Mouse (Mus musculus) kidney, embryonic 15.5 days (tissue): ENCODE data around the gene Cebpe. TPM values are rescaled to one million over a fixed set of nuclear protein-coding genes. Genes with fewer than 3 reads are reported as not detected.

Experiments
- ATAC-seq: fragments of 200-750 bp; cut with Nextera tagmentation; replicated peaks from 2 replicates; pipeline ENCODE4 v1.8.0; 2017; ENCODE audit warnings: moderate TSS enrichment; ENCODE audit not compliant: low FRiP score
- H3K27ac ChIP-seq: fragments of 300-500 bp; sonication (generic); 2 replicates; pipeline ENCODE4 v1.5.1; 2015; ENCODE audit warnings: mild to moderate bottlenecking, inconsistent platforms
- H3K27me3 ChIP-seq: fragments of 300-500 bp; sonication (generic); 2 replicates; pipeline ENCODE4 v1.6.1; 2015; ENCODE audit warnings: inconsistent platforms
- H3K36me3 ChIP-seq: fragments of 300-500 bp; sonication (generic); 2 replicates; pipeline ENCODE4 v1.6.1; 2015; ENCODE audit warnings: inconsistent platforms
- H3K4me1 ChIP-seq: fragments of 300-500 bp; sonication (generic); 2 replicates; pipeline ENCODE4 v1.6.1; 2015; ENCODE audit warnings: inconsistent platforms
- H3K4me2 ChIP-seq: fragments of 300-500 bp; sonication (generic); 2 replicates; pipeline ENCODE4 v1.6.1; 2015; ENCODE audit warnings: moderate library complexity, mild to moderate bottlenecking, inconsistent platforms
- H3K4me3 ChIP-seq: fragments of 300-500 bp; sonication (generic); replicated peaks from 2 replicates; pipeline ENCODE4 v1.5.1; 2015; ENCODE audit warnings: mild to moderate bottlenecking, inconsistent platforms
- H3K9ac ChIP-seq: fragments of 300-500 bp; sonication (generic); 2 replicates; pipeline ENCODE4 v1.6.1; 2015; ENCODE audit warnings: mild to moderate bottlenecking, inconsistent platforms
- H3K9me3 ChIP-seq: fragments of 300-500 bp; sonication (generic); replicated peaks from 2 replicates; pipeline ENCODE4 v1.6.1; 2016; ENCODE audit warnings: inconsistent platforms
- WGBS: fragments of 180-500 bp; shearing (Covaris S2); methylation state at CpG from one replicate; pipeline ENCODE4 v1.1.7; 2015; ENCODE audit warnings: mixed read lengths; 5-methylcytosine and 5-hydroxymethylcytosine counted together
- polyA plus RNA-seq: library from polyadenylated mRNA; unstranded; fragments of >200 nt; fragmentation: Nextera tagmentation; extraction: Ambion mirVana; gene quantifications from 2 replicates; pipeline ENCODE4 v1.2.1, GENCODE M21; 2015

Gene Cebpe
- polyA plus RNA-seq, 1 experiment from 2014 or later, result 0.21 TPM

- Histone ChIP-seq H3K4me1 (peaks cover 3% of the 10 kb centered on the region), H3K4me3 (no peak overlapping the region), H3K9ac (no peak overlapping the region), H3K27me3 (0 out of 2 replicates have a peak, but pooled peaks cover under 1% of the 10 kb centered on the region), H3K36me3 (no peaks in the 10 kb centered on the region), H3K9me3 (no peaks in the 10 kb centered on the region), H3K27ac (no peak overlapping the region), H3K4me2 (no peak overlapping the region)
- WGBS, result 90% methylated on average over 11 of the region's 11 CpGs
- no peak for ATAC-seq
Measured at GRCm38 (mm10) chr14:54720041-54720440, 8.1 kb upstream of the Cebpe start.

- Histone ChIP-seq H3K9ac (no peak overlapping the region), H3K9me3 (no peaks in the 10 kb centered on the region), H3K27ac (peak overlapping the region; percentile 15; the same call in 1 of the 2 replicates), H3K4me2 (0 out of 2 replicates have a peak overlapping the region, but pooled peaks have one; percentile 70), H3K4me1 (peaks cover 18% of the 10 kb centered on the region), H3K36me3 (no peaks in the 10 kb centered on the region), H3K4me3 (no peak overlapping the region), H3K27me3 (0 out of 2 replicates have a peak, but pooled peaks cover 4% of the 10 kb centered on the region)
- ATAC-seq, result no peak
- WGBS, result 75% methylated on average over 1 of the region's 1 CpGs
Measured at GRCm38 (mm10) chr14:54715402-54715801, 3.4 kb upstream of the Cebpe start.

GRCm38 (mm10) chr14:54714617-54715081 is 2.7 kb upstream of the Cebpe start:
- Histone ChIP-seq H3K9ac (peak overlapping the region; percentile 29; the same call in 1 of the 2 replicates), H3K9me3 (no peaks in the 10 kb centered on the region), H3K36me3 (no peaks in the 10 kb centered on the region), H3K4me1 (peaks cover 18% of the 10 kb centered on the region), H3K27ac (peak overlapping the region; percentile 15; the same call in 1 of the 2 replicates), H3K27me3 (0 out of 2 replicates have a peak, but pooled peaks cover 4% of the 10 kb centered on the region), H3K4me2 (peak overlapping the region; percentile 70), H3K4me3 (peak overlapping the region; percentile 39)
- peak; percentile 46; the same call in 1 of the 2 replicates for ATAC-seq
- 4% methylated on average over 15 of the region's 15 CpGs for WGBS

- Histone ChIP-seq H3K4me3 (peak overlapping the region; percentile 39), H3K4me1 (peaks cover 18% of the 10 kb centered on the region), H3K27ac (0 out of 2 replicates have a peak overlapping the region, but pooled peaks have one; percentile 15), H3K27me3 (0 out of 2 replicates have a peak, but pooled peaks cover 4% of the 10 kb centered on the region), H3K36me3 (no peaks in the 10 kb centered on the region), H3K4me2 (peak overlapping the region; percentile 70), H3K9ac (peak overlapping the region; percentile 29; the same call in 1 of the 2 replicates), H3K9me3 (no peaks in the 10 kb centered on the region)
- 1% methylated on average over 13 of the region's 13 CpGs for WGBS
- peak; percentile 37; the same call in 1 of the 2 replicates for ATAC-seq
Measured at GRCm38 (mm10) chr14:54714121-54714520, 2.1 kb upstream of the Cebpe start.

- H3K4me2 ChIP-seq, result no peak overlapping the region
- no peak overlapping the region for H3K27ac ChIP-seq
- H3K9ac ChIP-seq, result no peak overlapping the region
- H3K36me3 ChIP-seq, result no peaks in the 10 kb centered on the region
- 54% methylated on average over 8 of the region's 8 CpGs for WGBS
- H3K4me3 ChIP-seq, result no peak overlapping the region
- ATAC-seq, result no peak
- peaks cover 18% of the 10 kb centered on the region for H3K4me1 ChIP-seq
- H3K9me3 ChIP-seq, result no peaks in the 10 kb centered on the region
- H3K27me3 ChIP-seq, result peaks cover 7% of the 10 kb centered on the region; the same call in 1 of the 2 replicates
Measured at GRCm38 (mm10) chr14:54712861-54713260, 887 bp upstream of the Cebpe start.

GRCm38 (mm10) chr14:54709054-54709453 is 2.9 kb downstream of the Cebpe start:
- H3K9ac ChIP-seq, result no peak overlapping the region
- 84% methylated on average over 9 of the region's 9 CpGs for WGBS
- peaks cover 4% of the 10 kb centered on the region; the same call in 1 of the 2 replicates for H3K27me3 ChIP-seq
- H3K36me3 ChIP-seq, result no peaks in the 10 kb centered on the region
- peaks cover 14% of the 10 kb centered on the region for H3K4me1 ChIP-seq
- no peaks in the 10 kb centered on the region for H3K9me3 ChIP-seq
- no peak overlapping the region for H3K4me2 ChIP-seq
- no peak for ATAC-seq
- no peak overlapping the region for H3K27ac ChIP-seq
- H3K4me3 ChIP-seq, result no peak overlapping the region

GRCm38 (mm10) chr14:54706589-54707320 is 5.2 kb downstream of the Cebpe start:
- no peak overlapping the region for H3K4me3 ChIP-seq
- H3K27ac ChIP-seq, result no peak overlapping the region
- peaks cover 24% of the 10 kb centered on the region for H3K27me3 ChIP-seq
- H3K36me3 ChIP-seq, result no peaks in the 10 kb centered on the region
- H3K9me3 ChIP-seq, result no peaks in the 10 kb centered on the region
- no peak overlapping the region for H3K9ac ChIP-seq
- WGBS, result 51% methylated on average over 17 of the region's 17 CpGs
- peaks cover 10% of the 10 kb centered on the region; the same call in 1 of the 2 replicates for H3K4me1 ChIP-seq
- no peak overlapping the region for H3K4me2 ChIP-seq
- ATAC-seq, result 0 out of 2 replicates have a peak, but pooled peaks have one; percentile 42

- ATAC-seq, result no peak; the same call in 1 of the 2 replicates
- no peak overlapping the region for H3K4me3 ChIP-seq
- H3K4me1 ChIP-seq, result peaks cover 10% of the 10 kb centered on the region; the same call in 1 of the 2 replicates
- no peak overlapping the region for H3K4me2 ChIP-seq
- H3K27ac ChIP-seq, result no peak overlapping the region
- H3K9me3 ChIP-seq, result no peaks in the 10 kb centered on the region
- H3K27me3 ChIP-seq, result peaks cover 28% of the 10 kb centered on the region
- WGBS, result 61% methylated on average over 5 of the region's 5 CpGs
- no peaks in the 10 kb centered on the region for H3K36me3 ChIP-seq
- no peak overlapping the region for H3K9ac ChIP-seq
Measured at GRCm38 (mm10) chr14:54705844-54706243, 6.1 kb downstream of the Cebpe start.

- Histone ChIP-seq H3K9ac (no peak overlapping the region), H3K4me2 (peak overlapping the region; percentile 16; the same call in 1 of the 2 replicates), H3K27ac (no peak overlapping the region), H3K27me3 (peaks cover 28% of the 10 kb centered on the region), H3K4me3 (no peak overlapping the region), H3K36me3 (no peaks in the 10 kb centered on the region), H3K9me3 (no peaks in the 10 kb centered on the region), H3K4me1 (peaks cover 10% of the 10 kb centered on the region; the same call in 1 of the 2 replicates)
- no peak for ATAC-seq
- 54% methylated on average over 10 of the region's 10 CpGs for WGBS
Measured at GRCm38 (mm10) chr14:54703207-54703606, 8.8 kb downstream of the Cebpe start.

GRCm38 (mm10) chr14:54701298-54701697 is 10.7 kb downstream of the Cebpe start:
- ATAC-seq, result 0 out of 2 replicates have a peak, but pooled peaks have one; percentile 46
- no peak overlapping the region for H3K4me2 ChIP-seq
- H3K4me1 ChIP-seq, result 0 out of 2 replicates have a peak, but pooled peaks cover 3% of the 10 kb centered on the region
- no peak overlapping the region for H3K4me3 ChIP-seq
- peaks cover 25% of the 10 kb centered on the region for H3K27me3 ChIP-seq
- WGBS, result 8% methylated on average over 6 of the region's 6 CpGs
- no peak overlapping the region for H3K27ac ChIP-seq
- H3K9me3 ChIP-seq, result no peaks in the 10 kb centered on the region
- no peaks in the 10 kb centered on the region for H3K36me3 ChIP-seq
- H3K9ac ChIP-seq, result no peak overlapping the region

- Histone ChIP-seq H3K9ac (no peak overlapping the region), H3K4me1 (0 out of 2 replicates have a peak, but pooled peaks cover 3% of the 10 kb centered on the region), H3K27ac (no peak overlapping the region), H3K9me3 (no peaks in the 10 kb centered on the region), H3K4me3 (no peak overlapping the region), H3K36me3 (no peaks in the 10 kb centered on the region), H3K4me2 (no peak overlapping the region), H3K27me3 (peaks cover 25% of the 10 kb centered on the region)
- ATAC-seq, result no peak
- WGBS, result 35% methylated on average over 3 of the region's 3 CpGs
Measured at GRCm38 (mm10) chr14:54699586-54699985, 12.4 kb downstream of the Cebpe start.

- H3K4me2 ChIP-seq, result no peak within 1 kb of the TSS
- H3K9ac ChIP-seq, result no peak within 1 kb of the TSS
- peaks cover 5% of the 10 kb centered on the region for H3K36me3 ChIP-seq
- ATAC-seq, result no peak
- H3K9me3 ChIP-seq, result no peaks in the 10 kb centered on the region
- H3K27me3 ChIP-seq, result peaks cover 23% of the 10 kb centered on the region
- no peak within 1 kb of the TSS for H3K27ac ChIP-seq
- WGBS, result 86% methylated on average over 4 of the region's 4 CpGs
- 0 out of 2 replicates have a peak, but pooled peaks cover 3% of the 10 kb centered on the region for H3K4me1 ChIP-seq
- no peak within 1 kb of the TSS for H3K4me3 ChIP-seq
Measured at GRCm38 (mm10) chr14:54698733-54699132, 13.2 kb downstream of the Cebpe start, which contains the start of gene Gm29776. Gene Gm29776 (minus strand): TSS chr14:54698833.
